Mouse (Mus musculus) liver, embryonic 13.5 days (tissue): ENCODE results near the gene Klc1. TPM values are rescaled to one million over a fixed set of nuclear protein-coding genes. Genes with fewer than 3 reads are reported as not detected.
A peak's percentile ranks its signal among the peaks of the same experiment; 100 is the strongest.
"Not testable (repeated sequence)": the region's sequence is repeated elsewhere in the genome, so short reads cannot be mapped to it uniquely, and the experiment has no call there.

Source experiments
- ATAC-seq: fragments of 200-750 bp; cut with Nextera tagmentation; 2 replicates; pipeline ENCODE4 v1.8.0; 2017; ENCODE audit warnings: low read depth, mild to moderate bottlenecking, moderate number of reproducible peaks, moderate library complexity
- DNase-seq: peaks from one replicate; pipeline ENCODE4 v3.0.0; 2022
- H3K27ac ChIP-seq: fragments of 300-500 bp; sonication (generic); 2 replicates; pipeline ENCODE4 v1.5.1; 2015; ENCODE audit warnings: moderate library complexity, mild to moderate bottlenecking, inconsistent platforms
- H3K27me3 ChIP-seq: fragments of 300-500 bp; sonication (generic); 2 replicates; pipeline ENCODE4 v1.6.1; 2015; ENCODE audit warnings: mild to moderate bottlenecking, inconsistent platforms
- H3K36me3 ChIP-seq: fragments of 300-500 bp; sonication (generic); 2 replicates; pipeline ENCODE4 v1.6.1; 2015; ENCODE audit warnings: mild to moderate bottlenecking, inconsistent platforms
- H3K4me1 ChIP-seq: fragments of 300-500 bp; sonication (generic); replicated peaks from 2 replicates; pipeline ENCODE4 v1.6.1; 2015; ENCODE audit warnings: inconsistent platforms
- H3K4me2 ChIP-seq: fragments of 300-500 bp; sonication (generic); 2 replicates; pipeline ENCODE4 v1.6.1; 2015; ENCODE audit warnings: inconsistent platforms, mild to moderate bottlenecking, moderate library complexity
- H3K4me3 ChIP-seq: fragments of 300-500 bp; sonication (generic); replicated peaks from 2 replicates; pipeline ENCODE4 v1.5.1; 2015; ENCODE audit warnings: mild to moderate bottlenecking, inconsistent platforms
- H3K9ac ChIP-seq: fragments of 300-500 bp; sonication (generic); 2 replicates; pipeline ENCODE4 v1.6.1; 2015; ENCODE audit warnings: mild to moderate bottlenecking, inconsistent platforms
- H3K9me3 ChIP-seq: fragments of 300-500 bp; sonication (generic); replicated peaks from 2 replicates; pipeline ENCODE4 v1.6.1; 2016; ENCODE audit warnings: inconsistent platforms
- WGBS: fragments of 180-500 bp; shearing (Covaris S2); methylation state at CpG from one replicate; pipeline ENCODE4 v1.1.7; 2015; ENCODE audit not compliant: insufficient replicate concordance; 5-methylcytosine and 5-hydroxymethylcytosine counted together
- polyA plus RNA-seq: library from polyadenylated mRNA; unstranded; fragments of >200 nt; fragmentation: Nextera tagmentation; extraction: Ambion mirVana; gene quantifications from 2 replicates; pipeline ENCODE4 v1.2.1, GENCODE M21; 2015

Klc1 gene
- 22.5 and 24.0 TPM in 2 replicates for polyA plus RNA-seq

DNA sequence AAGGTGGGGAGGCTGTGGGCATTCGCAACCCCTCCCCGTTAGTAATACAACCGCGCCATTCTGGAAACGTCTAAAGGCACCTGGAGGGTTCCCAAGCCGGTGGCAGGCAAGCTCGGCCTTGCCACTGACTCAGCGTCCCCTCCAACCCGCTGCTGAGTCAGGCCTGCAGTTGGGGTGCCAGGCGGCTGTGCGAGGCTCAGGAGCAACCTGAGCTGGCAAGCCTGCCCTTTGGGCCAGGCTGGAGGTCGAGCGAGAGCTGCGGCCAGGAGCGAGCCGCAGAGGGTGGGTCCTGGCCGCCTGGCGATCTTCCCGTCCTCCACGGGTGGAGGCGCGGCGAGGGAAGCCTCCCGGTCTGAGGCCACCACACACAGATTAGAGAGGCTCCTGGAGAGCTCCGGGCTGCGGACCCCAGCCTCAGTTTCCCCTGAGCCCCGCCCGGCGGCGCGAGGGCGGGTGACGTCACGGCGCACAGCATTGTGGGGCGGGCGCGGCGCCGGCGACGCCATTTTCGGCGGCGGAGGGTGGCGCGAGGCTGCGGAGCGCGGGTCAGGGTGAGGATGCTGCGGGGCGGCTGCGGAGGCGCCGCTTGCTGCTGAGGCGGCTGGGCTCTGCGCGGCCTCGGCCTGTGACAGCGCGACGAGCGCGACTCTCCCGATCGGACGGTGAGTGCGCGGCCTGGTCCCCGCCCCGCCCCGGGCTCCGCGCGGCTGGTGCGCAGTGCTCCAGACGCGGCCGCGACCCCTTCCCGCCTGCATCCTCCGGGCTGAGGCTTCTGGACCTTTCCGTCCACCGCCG lies at the start of gene Klc1:
Gene Klc1 (plus strand): TSS at position 469 of the 795 bp plus-strand sequence.
- no peaks in the 10 kb centered on the region for H3K9me3 ChIP-seq
- peak within 1 kb of the TSS; percentile 91 for H3K9ac ChIP-seq
- peaks cover 73% of the 10 kb centered on the region for H3K4me1 ChIP-seq
- peak; percentile 65 for DNase-seq
- peak within 1 kb of the TSS; percentile 93 for H3K4me3 ChIP-seq
- peak within 1 kb of the TSS; percentile 83 for H3K27ac ChIP-seq
- peak; percentile 79 for ATAC-seq
- H3K36me3 ChIP-seq = peaks cover 9% of the 10 kb centered on the region
- peak within 1 kb of the TSS; percentile 91 for H3K4me2 ChIP-seq
- under 1% methylated on average over 71 of the region's 85 CpGs for WGBS
- H3K27me3 ChIP-seq = 0 out of 2 replicates have a peak, but pooled peaks cover 5% of the 10 kb centered on the region

DNA sequence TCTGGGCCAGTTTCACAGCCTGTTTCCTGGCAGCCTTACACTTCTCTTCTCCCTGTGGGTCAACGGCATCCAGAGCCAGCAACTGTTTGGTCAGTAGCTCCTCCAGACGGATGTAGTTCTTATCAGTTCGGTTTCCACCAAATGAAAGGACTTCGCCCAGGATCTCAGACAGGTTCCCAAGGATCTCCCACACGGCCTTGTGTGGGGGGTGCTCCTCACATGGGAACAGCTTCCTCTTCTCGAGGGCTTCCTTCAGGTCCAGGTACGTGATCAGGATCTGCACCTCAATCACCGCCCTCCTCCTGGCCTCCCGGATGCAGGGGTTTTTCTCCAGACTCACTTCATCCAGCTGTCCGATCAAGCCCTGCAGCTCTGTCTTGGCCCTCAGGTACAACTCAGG lies 48.6 kb upstream of the Klc1 start:
- H3K4me3 ChIP-seq = no peak overlapping the region
- peaks cover 39% of the 10 kb centered on the region for H3K36me3 ChIP-seq
- peaks cover 34% of the 10 kb centered on the region for H3K4me1 ChIP-seq
- 83% methylated on average over 10 of the region's 10 CpGs for WGBS
- no peak overlapping the region for H3K9ac ChIP-seq
- no peak overlapping the region for H3K27ac ChIP-seq
- no peaks in the 10 kb centered on the region for H3K9me3 ChIP-seq
- ATAC-seq (no peak), DNase-seq (no peak)
- H3K4me2 ChIP-seq = no peak overlapping the region
- no peaks in the 10 kb centered on the region for H3K27me3 ChIP-seq

DNA sequence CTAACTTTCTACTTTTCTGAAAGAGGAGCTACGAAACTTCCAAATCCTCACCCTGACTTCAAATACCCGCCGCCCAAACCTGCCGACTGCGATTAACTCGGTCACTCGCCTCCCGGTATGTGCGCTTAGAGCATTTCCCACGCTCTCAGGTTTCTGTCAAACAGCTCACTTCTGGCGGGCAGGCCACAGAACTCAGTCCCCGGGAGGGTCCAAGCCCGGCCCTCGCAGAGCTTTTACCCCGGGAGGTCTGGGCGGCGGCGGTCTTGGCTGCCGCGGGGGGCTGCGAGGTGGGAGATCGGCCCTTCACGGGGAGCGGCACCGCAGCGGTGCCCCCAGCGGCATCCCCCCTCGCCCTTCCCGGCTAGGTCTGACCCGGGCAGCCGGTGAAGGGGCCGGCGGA lies 46.2 kb upstream of the Klc1 start:
- peak; percentile 17; the same call in 1 of the 2 replicates for ATAC-seq
- Histone ChIP-seq H3K9ac (peak overlapping the region; percentile 96), H3K4me1 (peaks cover 45% of the 10 kb centered on the region), H3K4me3 (peak overlapping the region; percentile 94), H3K4me2 (peak overlapping the region; percentile 92), H3K9me3 (peaks cover 7% of the 10 kb centered on the region; the same call in 1 of the 2 replicates), H3K27ac (peak overlapping the region; percentile 79), H3K36me3 (peaks cover 48% of the 10 kb centered on the region), H3K27me3 (no peaks in the 10 kb centered on the region)
- under 1% methylated on average over 27 of the region's 33 CpGs for WGBS
- no peak for DNase-seq

DNA sequence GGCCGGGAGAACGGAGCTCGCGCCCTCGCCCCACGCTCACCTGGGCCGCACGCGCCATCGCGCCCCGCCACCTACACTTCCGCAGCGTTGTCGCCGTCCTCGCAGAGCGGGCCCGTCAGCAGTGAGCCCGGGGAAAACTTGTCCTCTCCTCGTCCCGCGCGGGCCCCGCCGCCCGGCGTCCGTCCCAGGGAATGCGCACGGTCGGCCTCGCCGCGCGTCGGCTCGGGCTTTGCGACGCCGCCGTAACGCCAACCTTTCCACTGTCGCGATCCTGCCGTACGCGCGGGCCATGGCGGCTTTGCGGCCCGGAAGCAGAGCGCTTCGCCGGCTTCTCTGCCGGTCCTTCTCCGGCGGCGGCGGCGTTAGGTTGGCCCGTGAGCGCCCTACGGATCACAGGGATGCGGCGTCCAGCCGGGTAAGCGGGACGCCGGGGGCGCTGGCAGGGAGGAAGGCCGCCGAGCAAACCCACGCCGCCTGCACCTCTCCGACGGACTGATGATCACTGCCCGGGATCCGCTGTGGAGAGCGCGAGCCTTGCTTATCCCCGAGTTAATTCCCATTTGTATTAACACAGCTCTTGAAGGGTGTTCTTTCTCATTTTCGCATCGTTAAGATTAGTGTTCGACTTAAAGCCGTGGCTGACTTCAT lies 45.5 kb upstream of the Klc1 start, which contains the start of the genes Bag5 and Apopt1:
Gene Bag5 (minus strand): TSS at position 254 of the 648 bp plus-strand sequence.
Gene Apopt1 (plus strand): TSS at position 258 of the 648 bp plus-strand sequence.
- H3K4me2 ChIP-seq = peak within 1 kb of the TSS; percentile 92
- peak within 1 kb of the TSS; percentile 96 for H3K9ac ChIP-seq
- H3K27ac ChIP-seq = peak within 1 kb of the TSS; percentile 79
- peaks cover 42% of the 10 kb centered on the region for H3K36me3 ChIP-seq
- whole genome bisulfite sequencing = under 1% methylated on average over 86 of the region's 86 CpGs
- H3K4me1 ChIP-seq = peaks cover 45% of the 10 kb centered on the region
- DNase-seq = peak; percentile 82
- H3K9me3 ChIP-seq = peaks cover 7% of the 10 kb centered on the region; the same call in 1 of the 2 replicates
- H3K27me3 ChIP-seq = no peaks in the 10 kb centered on the region
- peak within 1 kb of the TSS; percentile 94 for H3K4me3 ChIP-seq
- peak; percentile 85 for ATAC-seq

DNA sequence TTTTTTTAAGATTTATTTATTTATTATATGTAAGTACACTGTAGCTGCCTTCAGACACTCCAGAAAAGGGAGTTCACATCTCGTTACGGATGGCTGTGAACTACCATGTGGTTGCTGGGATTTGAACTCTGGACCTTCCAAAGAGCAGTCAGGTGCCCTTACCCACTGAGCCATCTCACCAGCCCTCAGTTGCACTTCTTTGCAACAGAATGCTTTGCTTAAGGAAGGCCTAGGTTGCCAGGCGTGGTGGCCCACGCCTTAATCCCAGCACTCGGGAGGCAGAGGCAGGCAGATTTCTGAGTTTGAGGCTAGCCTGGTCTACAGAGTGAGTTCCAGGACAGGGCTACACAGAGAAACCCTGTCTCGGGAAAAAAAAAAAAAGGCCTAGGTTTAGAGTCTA lies 44.8 kb upstream of the Klc1 start:
- H3K27me3 ChIP-seq, H3K27ac ChIP-seq, DNase-seq, H3K9me3 ChIP-seq, ATAC-seq: not testable (repeated sequence)
- Histone ChIP-seq H3K4me3 (peak overlapping the region; percentile 94), H3K4me1 (peaks cover 48% of the 10 kb centered on the region), H3K4me2 (peak overlapping the region; percentile 92), H3K9ac (peak overlapping the region; percentile 38; the same call in 1 of the 2 replicates), H3K36me3 (peaks cover 37% of the 10 kb centered on the region)
- WGBS = 64% methylated on average over 6 of the region's 6 CpGs

DNA sequence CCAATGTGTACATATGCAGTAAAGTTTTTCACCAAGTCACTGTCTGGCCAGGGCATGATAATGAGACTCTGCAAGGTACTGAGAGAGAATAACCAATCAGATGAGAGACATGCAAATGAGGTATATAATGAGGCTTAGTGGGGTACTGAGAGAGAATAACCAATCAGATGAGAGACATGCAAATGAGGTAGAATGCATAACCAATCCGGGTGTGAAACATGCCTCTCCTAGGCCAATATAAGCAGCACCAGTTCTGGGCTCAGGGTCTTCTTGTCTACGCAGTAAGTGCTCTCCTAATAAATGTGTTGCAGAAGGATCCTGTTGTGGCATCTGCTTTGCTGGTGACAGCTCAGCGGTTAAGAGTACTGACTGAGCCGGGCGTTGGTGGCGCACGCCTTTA lies 42.1 kb upstream of the Klc1 start:
- H3K9ac ChIP-seq = no peak overlapping the region
- peaks cover 42% of the 10 kb centered on the region for H3K4me1 ChIP-seq
- peaks cover 14% of the 10 kb centered on the region; the same call in 1 of the 2 replicates for H3K36me3 ChIP-seq
- 92% methylated on average over 7 of the region's 7 CpGs for WGBS
- ATAC-seq = no peak
- no peak for DNase-seq
- H3K4me3 ChIP-seq = no peak overlapping the region
- H3K4me2 ChIP-seq = no peak overlapping the region
- peaks cover 7% of the 10 kb centered on the region; the same call in 1 of the 2 replicates for H3K9me3 ChIP-seq
- no peaks in the 10 kb centered on the region for H3K27me3 ChIP-seq
- no peak overlapping the region; the same call in 1 of the 2 replicates for H3K27ac ChIP-seq

DNA sequence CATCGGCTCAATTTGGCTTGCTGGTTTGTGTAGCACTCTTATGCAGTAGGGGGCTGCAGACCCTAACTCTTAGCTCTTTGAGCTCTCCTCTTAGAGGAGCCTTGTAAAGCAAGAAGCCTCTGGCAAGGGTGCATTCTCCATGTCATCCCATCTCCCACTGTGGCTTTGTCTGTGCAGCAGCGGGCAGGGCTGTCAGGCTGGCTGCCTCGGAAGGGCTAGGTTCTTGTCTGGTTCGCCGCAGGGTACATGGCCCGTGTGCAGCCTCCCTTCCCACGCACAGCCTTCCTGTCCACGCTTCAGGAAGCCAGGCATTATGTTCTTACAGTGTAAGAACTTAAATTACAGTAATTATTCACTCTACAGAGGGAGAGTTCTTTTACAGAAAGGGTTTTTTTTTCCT lies 40.0 kb upstream of the Klc1 start:
- Histone ChIP-seq H3K36me3 (peaks cover 15% of the 10 kb centered on the region; the same call in 1 of the 2 replicates), H3K4me2 (no peak overlapping the region), H3K4me3 (no peak overlapping the region), H3K27ac (no peak overlapping the region), H3K9ac (no peak overlapping the region), H3K4me1 (peaks cover 29% of the 10 kb centered on the region), H3K9me3 (peaks cover 7% of the 10 kb centered on the region; the same call in 1 of the 2 replicates), H3K27me3 (no peaks in the 10 kb centered on the region)
- DNase-seq (no peak), ATAC-seq (no peak)
- 70% methylated on average over 8 of the region's 8 CpGs for WGBS

DNA sequence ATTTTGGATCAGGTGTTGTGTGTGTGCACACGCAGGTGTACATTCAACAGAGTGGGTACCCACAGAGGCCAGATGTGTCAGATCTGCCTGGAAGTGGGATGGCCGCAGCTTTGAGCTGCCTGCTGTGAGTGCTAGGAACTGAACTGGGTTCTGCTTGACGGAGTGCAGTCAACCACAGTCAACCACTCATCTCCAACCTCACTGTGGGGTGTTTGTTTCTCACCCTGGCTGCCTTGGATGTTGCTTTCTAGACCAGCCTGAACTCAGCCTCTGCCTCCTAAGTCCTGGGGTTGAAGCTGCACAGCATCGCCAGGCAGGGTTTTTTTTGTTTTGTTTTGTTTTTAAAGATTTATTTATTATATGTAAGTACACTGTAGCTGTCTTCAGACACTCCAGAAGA lies 38.4 kb upstream of the Klc1 start:
- Histone ChIP-seq H3K36me3 (peaks cover 28% of the 10 kb centered on the region), H3K9ac (no peak overlapping the region), H3K27me3 (no peaks in the 10 kb centered on the region), H3K27ac (no peak overlapping the region), H3K4me1 (peaks cover 13% of the 10 kb centered on the region), H3K9me3 (peaks cover 7% of the 10 kb centered on the region; the same call in 1 of the 2 replicates), H3K4me2 (no peak overlapping the region), H3K4me3 (no peak overlapping the region)
- WGBS = 78% methylated on average over 4 of the region's 4 CpGs
- ATAC-seq = no peak
- DNase-seq = no peak

DNA sequence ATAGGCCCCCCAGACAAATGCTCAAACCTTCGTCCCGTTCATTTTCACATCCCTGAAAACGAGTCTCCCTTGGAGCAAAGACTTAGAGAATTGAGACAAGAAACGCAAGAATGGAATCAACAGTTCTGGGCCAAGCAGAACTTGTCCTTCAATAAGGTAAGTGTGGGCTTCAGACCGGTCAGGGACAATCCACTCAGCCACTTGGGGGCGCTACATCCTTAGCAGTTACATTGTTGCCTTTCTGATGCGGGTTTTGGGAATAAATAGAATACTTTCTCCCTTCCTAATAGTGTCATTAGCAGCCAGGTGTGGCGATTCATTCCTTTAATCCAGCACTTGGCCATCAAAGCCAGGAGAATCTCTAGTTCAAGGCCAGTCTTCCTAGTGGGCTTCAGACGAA lies 36.0 kb upstream of the Klc1 start:
- Histone ChIP-seq H3K4me1 (peaks cover 3% of the 10 kb centered on the region; the same call in 1 of the 2 replicates), H3K27ac (no peak overlapping the region), H3K36me3 (peaks cover 31% of the 10 kb centered on the region), H3K4me2 (no peak overlapping the region), H3K27me3 (no peaks in the 10 kb centered on the region), H3K9me3 (no peaks in the 10 kb centered on the region), H3K4me3 (no peak overlapping the region), H3K9ac (no peak overlapping the region)
- WGBS = 60% methylated on average over 9 of the region's 9 CpGs
- no peak for ATAC-seq
- no peak for DNase-seq

DNA sequence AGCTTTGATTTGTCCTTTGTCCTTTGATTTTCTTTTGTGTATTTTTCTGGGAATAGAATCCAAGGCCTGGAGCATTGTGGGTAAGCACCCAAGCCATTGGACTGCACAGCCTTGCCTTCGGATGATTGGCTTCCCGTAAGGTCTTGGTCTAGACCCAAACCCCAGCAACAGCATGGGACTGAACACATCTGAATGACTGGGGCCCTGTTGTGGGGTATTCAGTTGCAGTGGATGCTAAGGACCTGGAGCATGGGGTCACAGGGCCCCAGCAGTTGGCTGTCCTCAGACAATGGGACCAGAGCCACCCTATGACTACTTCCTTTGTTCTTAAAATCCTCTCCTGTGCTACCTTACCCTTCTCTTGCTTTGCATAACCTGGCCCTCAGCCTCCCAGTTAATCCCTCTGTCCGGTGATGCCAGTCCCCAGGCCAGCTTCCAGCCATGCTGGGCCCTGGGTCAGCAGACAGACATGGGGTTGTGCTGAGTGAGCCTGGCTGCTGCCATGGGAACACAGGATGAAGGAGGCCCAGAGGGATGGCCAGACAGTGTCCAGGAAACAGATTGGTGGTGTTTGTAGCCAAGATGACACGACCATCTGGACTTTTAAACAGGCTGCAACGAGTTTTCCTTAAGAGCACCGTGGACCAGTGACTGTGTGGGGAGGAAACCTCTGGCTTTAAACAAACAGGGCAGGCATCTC lies 33.9 kb upstream of the Klc1 start:
- Histone ChIP-seq H3K4me2 (no peak overlapping the region), H3K9me3 (no peaks in the 10 kb centered on the region), H3K4me1 (no peaks in the 10 kb centered on the region; the same call in 1 of the 2 replicates), H3K4me3 (no peak overlapping the region), H3K9ac (no peak overlapping the region), H3K27ac (no peak overlapping the region), H3K36me3 (peaks cover 32% of the 10 kb centered on the region), H3K27me3 (no peaks in the 10 kb centered on the region)
- ATAC-seq (no peak), DNase-seq (no peak)
- WGBS = 66% methylated on average over 6 of the region's 6 CpGs
